Mouse (Mus musculus): ENCODE results near the gene Scamp2.

Gene Scamp2

GRCm38 (mm10) chr9:57560861-57561710 is at the start of gene Scamp2:
Scamp2 (plus strand) TSS chr9:57560943.
- peak; percentile 93 for DNase-seq (ENCODE audit: low spot score)

- peak; percentile 59 for DNase-seq (ENCODE audit: low spot score)
Measured at GRCm38 (mm10) chr9:57517113-57517512, 43.6 kb upstream of the Scamp2 start.

- DNase-seq (ENCODE audit: low spot score): no peak
Measured at GRCm38 (mm10) chr9:57520375-57521055, 40.2 kb upstream of the Scamp2 start.

GRCm38 (mm10) chr9:57521056-57521911 is 39.5 kb upstream of the Scamp2 start, which contains the start of gene Cox5a:
Cox5a (plus strand) TSS chr9:57521274.
- DNase-seq (ENCODE audit: low spot score): peak; percentile 84

- DNase-seq (ENCODE audit: low spot score): no peak
Measured at GRCm38 (mm10) chr9:57522114-57522860, 38.5 kb upstream of the Scamp2 start.

GRCm38 (mm10) chr9:57522861-57523246 is 37.9 kb upstream of the Scamp2 start:
- no peak for DNase-seq (ENCODE audit: low spot score)

GRCm38 (mm10) chr9:57523754-57524153 is 37.0 kb upstream of the Scamp2 start:
- no peak for DNase-seq (ENCODE audit: low spot score)

- no peak for DNase-seq (ENCODE audit: low spot score)
Measured at GRCm38 (mm10) chr9:57524439-57524838, 36.3 kb upstream of the Scamp2 start.

GRCm38 (mm10) chr9:57525516-57525915 is 35.2 kb upstream of the Scamp2 start:
- DNase-seq (ENCODE audit: low spot score): no peak

- no peak for DNase-seq (ENCODE audit: low spot score)
Measured at GRCm38 (mm10) chr9:57526435-57526834, 34.3 kb upstream of the Scamp2 start.

- no peak for DNase-seq (ENCODE audit: low spot score)
Measured at GRCm38 (mm10) chr9:57531946-57532345, 28.8 kb upstream of the Scamp2 start.

GRCm38 (mm10) chr9:57536362-57536761 is 24.4 kb upstream of the Scamp2 start:
- DNase-seq (ENCODE audit: low spot score): no peak

GRCm38 (mm10) chr9:57537044-57537727 is 23.6 kb upstream of the Scamp2 start, which contains the start of gene Fam219b:
Fam219b (plus strand) TSS chr9:57537528.
- peak; percentile 83 for DNase-seq (ENCODE audit: low spot score)

GRCm38 (mm10) chr9:57537728-57538181 is 23.0 kb upstream of the Scamp2 start:
- DNase-seq (ENCODE audit: low spot score): no peak

GRCm38 (mm10) chr9:57539550-57539949 is 21.2 kb upstream of the Scamp2 start:
- no peak for DNase-seq (ENCODE audit: low spot score)

GRCm38 (mm10) chr9:57541312-57541711 is 19.4 kb upstream of the Scamp2 start:
- no peak for DNase-seq (ENCODE audit: low spot score)

GRCm38 (mm10) chr9:57543951-57544350 is 16.8 kb upstream of the Scamp2 start:
- no peak for DNase-seq (ENCODE audit: low spot score)

GRCm38 (mm10) chr9:57547287-57547686 is 13.5 kb upstream of the Scamp2 start:
- DNase-seq (ENCODE audit: low spot score): no peak

- DNase-seq (ENCODE audit: low spot score): no peak
Measured at GRCm38 (mm10) chr9:57547869-57548268, 12.9 kb upstream of the Scamp2 start.

GRCm38 (mm10) chr9:57549186-57549585 is 11.6 kb upstream of the Scamp2 start:
- no peak for DNase-seq (ENCODE audit: low spot score)
